Comparison of ENCODE assay signal across 9 mouse cellular contexts in genomic region chr19:10137423-10137822, GRCm38 (mm10). TPM values are rescaled to one million over a fixed set of nuclear protein-coding genes. Genes with fewer than 3 reads are reported as not detected.
DNase-seq lines count a peak whose midpoint lies in the region; ATAC-seq and TF ChIP-seq lines count a peak whose summit lies in the region.
"Had no signal": no experiment of that assay in that cellular context is flagged by ENCODE, and none has a peak within 500 bp of the region (broad histone marks: within the 10 kb centered on the region; RNA-seq: fewer than 3 reads in every experiment).

No protein-coding gene starts in this region.

- TF ChIP-seq POLR2A in myocyte (IDR thresholded peaks at IDR 0.05; ENCODE audit: insufficient read length, low read depth) = no peak

- 85% methylated on average over 5 of the region's 5 CpGs for WGBS in midbrain, embryonic 11.5 days
- 88% methylated on average over 5 of the region's 5 CpGs for WGBS in midbrain, embryonic 16.5 days
- 61% methylated on average over 5 of the region's 5 CpGs for WGBS in kidney, embryonic 16.5 days

- no peaks in the 10 kb centered on the region for H3K27me3 ChIP-seq in midbrain, embryonic 11.5 days (ENCODE audit: control insufficient read depth, insufficient read depth, low read length)
- H3K27me3 ChIP-seq in midbrain, embryonic 16.5 days (ENCODE audit: control insufficient read depth, insufficient read depth, low read depth, low read length) = no peaks in the 10 kb centered on the region
- no peaks in the 10 kb centered on the region for H3K27me3 ChIP-seq in kidney, embryonic 16.5 days (ENCODE audit: insufficient read depth, low read length)
- H3K27me3 ChIP-seq in myocyte (ENCODE audit: control insufficient read depth, insufficient read depth, insufficient read length) = no peaks in the 10 kb centered on the region
- H3K27me3 ChIP-seq: heart, embryonic 13.5 days had no signal

- no peaks in the 10 kb centered on the region for H3K36me3 ChIP-seq in midbrain, embryonic 11.5 days (ENCODE audit: control insufficient read depth, insufficient read depth, low read length)
- H3K36me3 ChIP-seq in midbrain, embryonic 16.5 days (ENCODE audit: control insufficient read depth, insufficient read depth, low read length) = no peaks in the 10 kb centered on the region
- H3K36me3 ChIP-seq in kidney, embryonic 16.5 days (ENCODE audit: insufficient read depth, low read length) = no peaks in the 10 kb centered on the region
- H3K36me3 ChIP-seq in myocyte (ENCODE audit: control insufficient read depth, insufficient read depth) = no peaks in the 10 kb centered on the region
- H3K36me3 ChIP-seq: heart, embryonic 13.5 days had no signal

- no peak overlapping the region for H3ac ChIP-seq in myocyte (ENCODE audit: control insufficient read depth, insufficient read length)

- H3K9me3 ChIP-seq in midbrain, embryonic 11.5 days (ENCODE audit: control insufficient read depth, low read length) = no peaks in the 10 kb centered on the region
- H3K9me3 ChIP-seq in midbrain, embryonic 16.5 days (replicated peaks; ENCODE audit: control insufficient read depth, low read length, poor library complexity, severe bottlenecking) = no peaks in the 10 kb centered on the region
- H3K9me3 ChIP-seq in kidney, embryonic 16.5 days (ENCODE audit: low read length) = no peaks in the 10 kb centered on the region
- H3K9me3 ChIP-seq: heart, embryonic 13.5 days had no signal

- no peaks in the 10 kb centered on the region for H3K4me1 ChIP-seq in midbrain, embryonic 11.5 days (ENCODE audit: control insufficient read depth, insufficient read depth, low read length)
- H3K4me1 ChIP-seq in midbrain, embryonic 16.5 days (ENCODE audit: control insufficient read depth, insufficient read depth, low read length) = no peaks in the 10 kb centered on the region
- peaks cover 7% of the 10 kb centered on the region; the same call in 1 of the 2 replicates for H3K4me1 ChIP-seq in kidney, embryonic 16.5 days (ENCODE audit: insufficient read depth, low read length)

- no peak overlapping the region for H3K27ac ChIP-seq in midbrain, embryonic 11.5 days (ENCODE audit: low read depth, low read length)
- no peak overlapping the region for H3K27ac ChIP-seq in midbrain, embryonic 16.5 days (ENCODE audit: low read length)
- H3K27ac ChIP-seq in kidney, embryonic 16.5 days (ENCODE audit: low read length) = no peak overlapping the region
- H3K27ac ChIP-seq: heart, embryonic 13.5 days had no signal

- H3K4me2 ChIP-seq in midbrain, embryonic 11.5 days = no peak overlapping the region
- no peak overlapping the region for H3K4me2 ChIP-seq in midbrain, embryonic 16.5 days (ENCODE audit: low read length)
- no peak overlapping the region for H3K4me2 ChIP-seq in kidney, embryonic 16.5 days (replicated peaks; ENCODE audit: low read depth, low read length)
- peak overlapping the region; percentile 16 for H3K4me2 ChIP-seq in myocyte (ENCODE audit: low read depth)
- H3K4me2 ChIP-seq: heart, embryonic 13.5 days had no signal

- peak; percentile 61 for DNase-seq in midbrain, embryonic 11.5 days (ENCODE audit: low spot score, missing footprints)
- DNase-seq in adipocyte (ENCODE audit: low spot score) = peak; percentile 70
- DNase-seq in testis, postnatal 10 days (ENCODE audit: low spot score) = no peak
- DNase-seq in adrenal gland, postnatal 36 days = no peak
- DNase-seq in cerebellum, adult 11-12 months = no peak

- H3K79me2 ChIP-seq in myocyte (ENCODE audit: control insufficient read depth, insufficient read depth) = no peaks in the 10 kb centered on the region

- ATAC-seq in midbrain, embryonic 11.5 days (ENCODE audit: low FRiP score) = no peak
- no peak for ATAC-seq in midbrain, embryonic 16.5 days
- peak; percentile 46; the same call in 1 of the 2 replicates for ATAC-seq in kidney, embryonic 16.5 days (ENCODE audit: low FRiP score, low TSS enrichment)

- H3K4me3 ChIP-seq in midbrain, embryonic 11.5 days (ENCODE audit: low read depth, low read length) = no peak overlapping the region
- no peak overlapping the region for H3K4me3 ChIP-seq in midbrain, embryonic 16.5 days (ENCODE audit: low read depth, low read length)
- no peak overlapping the region for H3K4me3 ChIP-seq in kidney, embryonic 16.5 days (ENCODE audit: low read length)
- no peak overlapping the region for H3K4me3 ChIP-seq in myocyte
- H3K4me3 ChIP-seq: heart, embryonic 13.5 days had no signal

- H3K9ac ChIP-seq in midbrain, embryonic 11.5 days (ENCODE audit: low read length) = no peak overlapping the region
- no peak overlapping the region for H3K9ac ChIP-seq in midbrain, embryonic 16.5 days (ENCODE audit: low read depth, low read length)
- no peak overlapping the region for H3K9ac ChIP-seq in kidney, embryonic 16.5 days (replicated peaks; ENCODE audit: low read length)
- H3K9ac ChIP-seq: heart, embryonic 13.5 days had no signal

TF ChIP-seq in myocyte, 11 proteins besides CTCF, POLR2A, EP300 and RAD21:
- TF ChIP-seq E2F4 (IDR thresholded peaks at IDR 0.05; ENCODE audit: insufficient read depth) (no peak), CEBPB (IDR thresholded peaks at IDR 0.05; ENCODE audit: insufficient read depth, poor library complexity, severe bottlenecking) (0 out of 2 replicates have a peak, but pooled peaks have one; percentile 39), REST (IDR thresholded peaks at IDR 0.05; ENCODE audit: insufficient read depth, insufficient read length) (no peak)

RNA-seq across cellular contexts. Expression of gene Fads2, which starts 35.9 kb away (rescaled TPM):
- polyA plus RNA-seq in midbrain, embryonic 11.5 days (2014; fragmentation: Nextera tagmentation; extraction: Ambion mirVana) = 76.4 and 80.5 TPM in 2 replicates
- polyA plus RNA-seq in midbrain, embryonic 16.5 days (2015; fragmentation: Nextera tagmentation; extraction: Ambion mirVana) = 215 and 256 TPM in 2 replicates
- 76.1 and 85.9 TPM in 2 replicates for polyA plus RNA-seq in kidney, embryonic 16.5 days (2015; fragmentation: Nextera tagmentation; extraction: Ambion mirVana)
- polyA plus RNA-seq in myocyte (2012; fragmentation: generic; extraction: Trizol) = 157 TPM
- total RNA-seq in adrenal gland, postnatal 36 days (2021) = 1,000 to 10,000 TPM; 1,648 to 1,771 TPM

RNA-seq across cellular contexts. Expression of gene Fads1, which starts 45.3 kb away (rescaled TPM):
- polyA plus RNA-seq in midbrain, embryonic 11.5 days (2014; fragmentation: Nextera tagmentation; extraction: Ambion mirVana) = 152 and 155 TPM in 2 replicates
- 181 and 190 TPM in 2 replicates for polyA plus RNA-seq in midbrain, embryonic 16.5 days (2015; fragmentation: Nextera tagmentation; extraction: Ambion mirVana)
- polyA plus RNA-seq in kidney, embryonic 16.5 days (2015; fragmentation: Nextera tagmentation; extraction: Ambion mirVana) = 95.4 and 100 TPM in 2 replicates
- 120 TPM for polyA plus RNA-seq in myocyte (2012; fragmentation: generic; extraction: Trizol)
- total RNA-seq in adrenal gland, postnatal 36 days (2021) = 1,000 to 10,000 TPM in 1 of 2 experiments, 100 to 1,000 TPM in 1; 677 to 1,388 TPM

Comparison
In these comparisons a context has a peak if more than half of its experiments do, and no peak if none do; other contexts are left out.
1. DNase-seq: peak in midbrain, embryonic 11.5 days (single experiment) and adipocyte (single experiment); none in testis, postnatal 10 days (single experiment), adrenal gland, postnatal 36 days (0 of 2) and cerebellum, adult 11-12 months (single experiment).